Mouse (Mus musculus) thymus, adult 2 months (tissue): ENCODE results near the gene Celsr3. TPM values are rescaled to one million over a fixed set of nuclear protein-coding genes. Genes with fewer than 3 reads are reported as not detected.

Experiments
- DNase-seq: peaks from one replicate; pipeline ENCODE4 v3.0.0; 2021
- H3K27ac ChIP-seq: fragments of 200-500 bp; 2 replicates; pipeline ENCODE4 v1.5.1; 2012; ENCODE audit warnings: low read length, control low read depth; ENCODE audit not compliant: control insufficient read depth, insufficient read depth
- H3K27me3 ChIP-seq: fragments of 200-500 bp; 2 replicates; pipeline ENCODE4 v1.6.1; 2012; ENCODE audit warnings: mild to moderate bottlenecking, low read length, moderate library complexity, mixed read lengths; ENCODE audit not compliant: control insufficient read depth, insufficient read depth
- H3K36me3 ChIP-seq: fragments of 200-500 bp; 2 replicates; pipeline ENCODE4 v1.6.1; 2012; ENCODE audit warnings: mild to moderate bottlenecking, low read length, moderate library complexity; ENCODE audit not compliant: control insufficient read depth, insufficient read depth
- H3K4me1 ChIP-seq: fragments of 200-500 bp; replicated peaks from 2 replicates; pipeline ENCODE4 v1.6.1; 2012; ENCODE audit warnings: low read length; ENCODE audit not compliant: control insufficient read depth, insufficient read depth
- H3K4me3 ChIP-seq: fragments of 200-500 bp; 2 replicates; pipeline ENCODE4 v1.5.1; 2012; ENCODE audit warnings: mild to moderate bottlenecking, low read length, control low read depth, moderate library complexity; ENCODE audit not compliant: control insufficient read depth, insufficient read depth
- CTCF ChIP-seq: fragments of 200-500 bp; IDR thresholded peaks from 2 replicates; pipeline ENCODE4 v1.5.1; 2012; ENCODE audit warnings: mild to moderate bottlenecking, control low read depth, low read length, moderate library complexity, borderline replicate concordance; ENCODE audit not compliant: control insufficient read depth, poor library complexity, insufficient read depth; ENCODE audit errors: extremely low read depth
- POLR2A ChIP-seq: fragments of 200-500 bp; IDR thresholded peaks from 2 replicates; pipeline ENCODE4 v1.6.1; 2012; ENCODE audit warnings: mild to moderate bottlenecking, low read length, control low read depth, moderate library complexity; ENCODE audit not compliant: control insufficient read depth, poor library complexity, insufficient read depth; ENCODE audit errors: extremely low read depth
- WGBS: fragments of 180-500 bp; shearing (Covaris S2); methylation state at CpG from one replicate; pipeline ENCODE4 v1.1.7; 2018; 5-methylcytosine and 5-hydroxymethylcytosine counted together
- polyA plus RNA-seq: library from polyadenylated mRNA; depleted of rRNA; stranded (reverse); fragments of >200 nt; gene quantifications from 2 replicates; pipeline ENCODE4 v1.2.3, GENCODE M21; 2012

Celsr3 gene
- polyA plus RNA-seq, 1 experiment = 0.26 TPM

DNA sequence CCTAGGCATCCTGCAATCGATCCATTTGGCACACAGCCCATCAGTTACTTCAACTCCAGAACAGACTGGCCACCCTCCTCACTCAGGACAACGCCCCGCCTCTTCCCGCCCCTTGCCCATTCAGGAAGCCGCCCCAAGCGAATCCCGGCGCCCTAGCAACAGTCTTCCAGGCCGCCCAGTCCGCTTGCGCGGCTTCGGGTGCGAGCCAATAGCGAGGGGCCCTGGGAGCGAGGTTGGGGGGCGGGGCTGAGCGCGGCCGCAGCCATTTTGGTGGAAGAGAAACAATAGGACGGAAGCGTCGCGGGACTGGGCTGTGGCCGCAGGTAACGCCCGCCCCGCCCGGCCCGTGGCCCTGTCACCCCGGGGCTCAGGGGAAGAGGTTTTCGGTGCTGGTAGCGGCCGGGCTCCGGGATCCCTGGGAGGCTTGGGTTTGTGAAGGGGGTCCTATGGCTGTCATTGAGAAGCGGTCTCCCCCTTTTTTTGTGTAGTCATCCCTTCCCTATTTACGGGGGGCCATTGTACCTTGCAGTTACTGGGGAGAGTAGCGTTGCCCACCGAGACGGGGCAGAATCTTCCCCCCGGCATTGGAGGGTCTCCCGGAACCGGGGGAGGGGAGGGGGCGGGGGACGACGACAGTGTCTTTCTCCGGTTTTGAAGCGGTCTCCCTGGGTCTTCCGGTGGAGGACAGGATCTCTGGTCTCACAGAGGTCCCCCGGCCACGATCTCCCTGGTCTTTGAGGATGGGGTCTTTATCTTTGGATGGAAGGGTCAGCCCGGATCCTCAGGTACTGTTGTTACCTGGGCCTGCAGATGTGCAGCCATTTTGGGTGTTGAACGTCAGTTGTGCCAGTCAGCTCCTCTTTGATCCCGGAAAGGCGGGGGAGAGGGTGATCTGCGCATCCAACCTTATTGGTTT lies 42.3 kb upstream of the Celsr3 start, which contains the start of gene Ip6k2:
Ip6k2 (plus strand) TSS at position 249 of the 916 bp plus-strand sequence.
- Histone ChIP-seq H3K27me3 (no peaks in the 10 kb centered on the region), H3K4me3 (peak within 1 kb of the TSS; percentile 100), H3K4me1 (peaks cover 12% of the 10 kb centered on the region), H3K27ac (peak within 1 kb of the TSS; percentile 66), H3K36me3 (no peaks in the 10 kb centered on the region)
- DNase-seq = peak; percentile 96
- WGBS = under 1% methylated on average over 54 of the region's 56 CpGs
- TF ChIP-seq POLR2A = peak; percentile 87
- TF ChIP-seq CTCF = peak; percentile 63; the same call in 1 of the 2 replicates

- TF ChIP-seq POLR2A (no peak), CTCF (no peak)
- H3K4me1 ChIP-seq = peaks cover 12% of the 10 kb centered on the region
- H3K36me3 ChIP-seq = no peaks in the 10 kb centered on the region
- H3K4me3 ChIP-seq = no peak overlapping the region
- H3K27ac ChIP-seq = no peak overlapping the region
- no peaks in the 10 kb centered on the region for H3K27me3 ChIP-seq
- no peak for DNase-seq
Measured at GRCm38 (mm10) chr9:108785416-108785815, 40.7 kb upstream of the Celsr3 start.

DNA sequence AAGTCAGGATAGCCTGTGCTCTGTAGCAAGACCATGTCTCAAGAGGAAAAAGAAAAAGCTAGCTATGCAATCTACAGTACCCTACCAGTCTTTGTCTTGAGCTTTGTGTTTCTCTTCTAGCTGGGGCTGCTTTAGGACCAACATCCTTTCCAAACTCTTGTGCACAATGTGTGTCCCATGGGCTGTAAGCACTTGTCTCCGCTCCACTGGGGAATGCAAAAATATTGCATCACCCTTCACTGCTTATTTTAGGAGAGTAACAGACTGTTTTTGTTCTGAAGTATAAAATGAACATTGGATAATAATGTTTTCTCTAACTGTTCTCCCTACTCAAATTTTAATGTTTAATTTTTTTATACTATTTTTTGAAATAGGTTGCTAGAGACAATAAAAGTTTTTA lies 39.6 kb upstream of the Celsr3 start:
- WGBS = 92% methylated on average over 1 of the region's 1 CpGs
- peaks cover 17% of the 10 kb centered on the region for H3K4me1 ChIP-seq
- H3K36me3 ChIP-seq = no peaks in the 10 kb centered on the region
- H3K27me3 ChIP-seq = no peaks in the 10 kb centered on the region
- H3K27ac ChIP-seq = no peak overlapping the region
- no peak overlapping the region for H3K4me3 ChIP-seq
- TF ChIP-seq POLR2A (no peak), CTCF (no peak)
- DNase-seq = no peak

GRCm38 (mm10) chr9:108787080-108787479 lies 39.0 kb upstream of the Celsr3 start:
- no peak for DNase-seq
- Histone ChIP-seq H3K4me1 (peaks cover 21% of the 10 kb centered on the region), H3K4me3 (no peak overlapping the region), H3K27ac (no peak overlapping the region), H3K27me3 (no peaks in the 10 kb centered on the region), H3K36me3 (no peaks in the 10 kb centered on the region)
- TF ChIP-seq CTCF = no peak
- no peak for TF ChIP-seq POLR2A
- 94% methylated on average over 2 of the region's 2 CpGs for WGBS

DNA sequence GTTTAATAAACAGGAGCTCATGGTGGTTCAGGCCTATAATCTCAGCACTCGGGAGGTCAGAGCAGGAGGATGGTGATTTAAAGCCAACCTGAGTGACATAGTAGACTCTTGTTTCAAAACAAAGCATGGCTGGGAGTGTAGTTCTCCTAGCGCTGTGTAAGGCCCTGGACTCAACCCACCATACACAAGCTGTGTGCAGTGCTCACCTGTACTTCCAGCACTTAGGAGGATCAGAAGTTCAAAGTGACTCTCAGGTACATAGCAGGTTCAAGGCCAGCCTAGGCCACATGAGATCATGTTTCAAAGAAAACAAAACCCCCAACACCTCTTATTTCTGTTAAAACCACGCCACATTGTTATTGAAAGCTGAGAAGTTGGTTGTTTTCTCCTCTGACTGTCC lies 37.4 kb upstream of the Celsr3 start:
- 88% methylated on average over 3 of the region's 3 CpGs for WGBS
- TF ChIP-seq CTCF = no peak
- TF ChIP-seq POLR2A = no peak
- Histone ChIP-seq H3K4me3 (no peak overlapping the region), H3K4me1 (peaks cover 20% of the 10 kb centered on the region), H3K27ac (no peak overlapping the region), H3K27me3 (no peaks in the 10 kb centered on the region), H3K36me3 (no peaks in the 10 kb centered on the region)
- DNase-seq = no peak

DNA sequence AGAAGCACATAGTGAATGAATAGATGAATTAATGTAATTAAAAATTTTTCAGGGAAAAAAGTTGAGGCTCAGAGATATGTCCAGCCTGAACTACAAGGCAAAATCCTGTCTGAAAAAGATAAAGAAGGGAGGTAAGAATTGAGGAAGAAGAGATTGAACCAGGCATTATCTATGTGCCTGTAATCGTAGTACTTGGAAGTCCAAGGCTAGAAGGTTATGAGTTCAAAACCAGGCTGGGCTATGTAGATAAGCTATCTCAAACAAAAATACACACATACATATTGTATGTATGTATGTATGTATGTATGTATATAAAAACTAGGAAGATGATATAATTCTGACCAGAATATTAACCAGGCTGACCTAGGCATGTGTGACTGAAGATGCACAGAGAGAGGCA lies 33.8 kb upstream of the Celsr3 start:
- peaks cover 14% of the 10 kb centered on the region for H3K36me3 ChIP-seq
- H3K27me3 ChIP-seq = no peaks in the 10 kb centered on the region
- TF ChIP-seq CTCF (no peak), POLR2A (no peak)
- H3K27ac ChIP-seq = peak overlapping the region; percentile 49; the same call in 1 of the 2 replicates
- WGBS = 73% methylated on average over 1 of the region's 1 CpGs
- no peak overlapping the region for H3K4me3 ChIP-seq
- H3K4me1 ChIP-seq = peaks cover 26% of the 10 kb centered on the region
- DNase-seq = no peak
